Mouse (Mus musculus): ENCODE data around the gene Shank3.

Shank3 gene

DNA sequence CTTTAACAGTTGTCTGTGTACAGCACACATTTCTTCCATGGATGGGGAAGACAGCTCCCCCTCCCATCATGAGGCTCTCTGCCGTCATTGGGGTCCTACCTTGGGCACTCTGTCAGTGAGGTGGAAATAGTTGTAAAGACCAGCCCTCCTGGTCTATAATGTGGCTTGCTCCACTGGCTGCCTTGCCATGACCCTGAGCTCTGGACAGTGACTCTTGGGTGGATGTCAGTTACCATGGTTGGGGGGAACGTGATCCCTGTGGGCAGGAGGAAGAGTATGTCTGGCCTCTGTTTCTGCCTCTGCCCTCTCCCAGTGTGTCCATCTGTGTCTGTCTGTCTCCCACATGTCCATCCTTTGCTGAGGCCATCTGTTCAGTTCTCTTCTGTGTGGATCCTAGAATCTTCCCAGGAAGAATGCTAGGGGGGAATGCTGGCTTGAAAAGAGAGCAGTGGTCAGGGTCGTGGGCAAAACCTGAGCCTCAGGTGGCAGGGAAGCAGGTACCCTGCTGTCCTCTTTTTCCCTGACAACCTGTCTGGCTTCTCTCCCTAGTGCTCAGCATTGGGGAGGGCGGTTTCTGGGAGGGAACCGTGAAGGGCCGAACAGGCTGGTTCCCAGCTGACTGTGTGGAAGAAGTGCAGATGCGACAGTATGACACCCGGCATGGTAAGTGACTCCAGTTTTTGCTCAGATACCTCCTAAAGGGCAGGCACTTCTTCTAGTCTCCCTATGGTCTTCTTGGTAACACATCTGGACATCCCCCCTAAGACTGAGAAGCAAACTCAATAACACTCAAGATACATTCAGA lies 25.4 kb downstream of the Shank3 start:
- no peak for DNase-seq (ENCODE audit: low spot score)

DNA sequence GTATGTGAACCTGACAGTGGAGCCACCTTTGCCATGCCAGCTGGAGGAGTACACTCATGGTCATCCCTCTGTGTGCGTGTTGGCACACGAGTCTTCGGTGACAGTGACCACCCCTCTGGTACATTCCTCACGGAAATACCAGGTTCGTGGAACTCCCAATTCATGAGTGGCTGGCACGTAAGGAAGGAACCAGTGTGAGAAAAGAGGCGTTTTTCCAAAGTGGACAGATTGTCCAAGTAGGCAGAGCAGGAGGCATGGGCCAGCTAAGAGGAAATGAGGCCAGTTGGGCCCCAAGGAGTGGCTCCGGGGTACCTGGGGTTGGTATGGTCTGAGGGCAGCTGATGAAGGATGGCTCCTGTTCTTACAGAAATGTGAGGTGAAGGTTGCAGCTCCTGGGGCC lies 26.0 kb downstream of the Shank3 start:
- DNase-seq (ENCODE audit: low spot score), result no peak

DNA sequence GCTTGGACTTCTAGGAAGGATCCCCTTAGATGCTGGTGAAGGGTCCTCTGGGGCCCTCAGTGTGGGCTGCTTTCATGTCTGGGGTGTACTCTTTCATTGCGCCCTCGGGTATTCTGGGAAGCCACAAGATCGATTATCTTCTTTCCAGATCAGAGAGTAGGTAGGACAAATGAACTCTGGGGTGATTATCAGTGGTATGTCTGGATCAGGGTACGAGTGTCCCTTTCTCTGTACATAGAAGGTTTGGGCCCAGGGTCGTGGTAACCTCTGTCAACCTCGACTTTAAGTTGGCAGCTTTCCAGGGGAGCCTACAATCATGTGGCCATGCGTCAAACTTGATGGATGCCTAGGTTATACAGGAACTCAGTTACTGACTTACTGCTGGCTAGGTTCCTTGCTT lies 26.5 kb downstream of the Shank3 start:
- no peak for DNase-seq (ENCODE audit: low spot score)

DNA sequence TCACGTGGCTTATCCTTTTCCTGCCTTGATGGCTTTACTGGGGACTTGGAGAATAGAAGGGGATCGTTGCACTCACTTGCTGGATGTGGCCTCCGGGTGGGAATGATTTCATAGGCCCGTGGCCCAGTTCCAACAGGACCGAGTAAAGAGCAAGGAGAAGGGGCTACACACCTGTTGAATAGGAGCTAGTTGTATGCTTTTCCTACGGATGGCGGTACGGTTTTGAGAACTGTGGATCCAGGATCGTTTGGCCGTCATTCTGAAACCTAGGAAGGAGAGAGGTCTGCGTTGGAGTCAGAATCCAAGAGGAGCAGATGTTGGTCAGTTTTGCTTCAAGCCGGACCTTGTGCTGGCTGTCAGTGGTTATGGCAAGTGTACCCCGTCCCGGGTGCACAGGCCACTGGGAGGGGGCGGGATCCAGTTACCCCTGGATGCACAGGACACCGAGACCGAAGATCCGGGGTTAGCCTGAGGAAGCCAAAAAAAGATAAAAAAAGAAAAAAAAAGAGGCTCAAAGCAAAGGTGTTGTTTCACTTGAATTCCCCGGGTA lies 27.4 kb downstream of the Shank3 start:
- DNase-seq (ENCODE audit: low spot score), result no peak

DNA sequence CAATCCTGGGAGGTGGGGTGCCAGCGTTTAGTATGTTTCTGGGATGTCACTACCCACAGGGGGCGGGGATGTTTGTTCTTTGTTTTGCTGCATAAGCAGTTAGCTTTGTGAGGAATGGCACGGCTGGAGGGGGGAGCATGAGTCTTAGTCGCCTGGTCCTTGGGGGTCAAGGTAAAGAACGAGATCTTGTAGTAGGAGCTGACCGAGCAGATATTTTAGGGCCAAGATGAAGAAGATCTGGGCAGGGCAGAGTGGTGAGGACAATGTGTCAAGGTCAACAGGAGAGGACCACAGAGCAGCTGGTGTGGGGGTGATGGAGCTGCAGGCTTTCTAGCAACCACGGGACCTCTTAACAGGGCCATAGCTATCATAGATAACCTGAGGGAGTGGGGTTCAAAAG lies 28.0 kb downstream of the Shank3 start:
- DNase-seq (ENCODE audit: low spot score), result no peak

DNA sequence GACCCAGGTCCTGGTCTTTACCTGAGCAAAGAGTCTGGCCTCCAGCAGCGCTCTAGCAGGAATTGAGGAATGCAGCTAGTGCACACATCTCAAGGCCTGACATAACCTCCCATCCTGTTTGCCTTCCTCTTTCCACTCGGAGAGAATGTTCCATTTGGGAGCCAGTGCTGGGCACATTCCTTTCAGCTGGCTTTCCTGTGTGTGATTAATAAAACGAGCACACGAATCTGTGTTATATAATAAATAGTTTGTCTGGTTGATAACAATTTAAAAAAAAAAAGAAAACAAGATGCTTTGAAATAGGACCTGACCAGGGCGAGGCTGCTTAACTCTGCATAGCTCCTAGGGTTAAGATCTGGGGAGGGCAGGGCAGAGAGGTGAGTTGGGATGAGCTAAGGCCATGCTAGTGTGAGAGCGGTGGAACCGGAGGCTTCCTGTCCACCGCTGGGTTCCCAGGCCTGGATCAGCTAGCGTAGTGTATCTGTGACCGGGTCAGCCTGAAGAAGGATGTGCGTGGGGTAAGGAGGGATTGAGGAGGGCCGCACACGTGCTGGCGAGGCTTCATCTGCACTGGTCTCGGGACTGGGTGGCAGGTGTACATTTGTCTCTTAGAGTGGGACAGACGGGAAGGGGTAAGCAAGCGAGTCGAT lies 28.9 kb downstream of the Shank3 start:
- DNase-seq (ENCODE audit: low spot score), result no peak

DNA sequence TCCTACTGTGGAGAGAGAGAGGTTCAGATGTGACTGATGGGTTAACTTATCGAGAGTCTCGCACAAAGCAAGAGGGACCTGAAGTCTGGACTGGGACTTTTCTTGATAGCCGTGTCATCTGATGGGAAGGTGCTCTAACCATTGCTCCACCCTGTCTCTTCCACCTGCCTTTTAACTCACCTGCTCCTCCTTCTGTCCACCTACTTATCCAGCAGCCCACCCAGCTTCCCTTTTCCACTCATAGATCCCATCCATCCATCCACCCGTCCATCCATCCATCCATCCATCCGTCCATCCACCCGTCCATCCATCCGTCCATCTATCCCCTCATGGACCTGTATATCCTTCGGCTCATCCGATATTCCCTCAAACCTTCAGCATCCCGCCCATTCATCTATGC lies 29.5 kb downstream of the Shank3 start:
- no peak for DNase-seq (ENCODE audit: low spot score)

DNA sequence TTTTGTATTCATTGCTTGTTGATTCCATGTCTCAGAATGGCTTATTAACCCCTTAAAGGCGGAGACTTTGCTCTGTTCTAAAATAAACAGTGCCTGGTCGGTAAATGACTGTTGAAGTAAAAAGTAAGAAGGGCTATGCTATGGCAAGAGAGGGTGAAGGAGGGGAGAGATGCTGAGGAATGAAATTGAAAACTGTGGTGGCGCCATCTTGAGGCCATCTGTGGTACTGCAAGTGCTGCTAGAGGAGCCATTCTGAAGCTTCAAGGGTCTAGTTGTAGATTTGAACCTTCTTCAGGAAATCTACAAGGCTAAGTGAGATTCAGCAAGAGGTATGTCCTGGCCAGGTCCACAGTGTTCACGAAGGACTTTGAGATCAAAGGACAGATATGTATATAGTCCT lies 30.9 kb downstream of the Shank3 start:
- peak; percentile 9 for DNase-seq (ENCODE audit: low spot score)

DNA sequence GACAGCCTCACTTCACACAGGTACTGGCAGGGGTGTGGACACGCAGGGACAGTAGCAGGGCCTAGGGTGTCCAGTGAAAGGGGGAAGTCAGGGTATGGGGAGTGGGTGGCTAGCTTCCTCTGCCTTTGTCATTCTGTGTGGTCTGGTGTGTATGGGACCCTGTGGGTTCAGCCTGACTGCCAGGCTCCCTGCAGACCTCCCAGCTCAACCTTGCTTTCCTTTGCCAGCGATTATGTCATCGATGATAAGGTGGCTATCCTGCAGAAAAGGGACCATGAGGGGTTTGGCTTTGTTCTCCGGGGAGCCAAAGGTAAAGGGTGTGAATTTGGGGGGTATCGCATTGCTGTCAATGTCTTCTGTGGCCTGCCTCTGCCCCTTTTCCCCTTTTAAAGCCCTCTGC lies 32.0 kb downstream of the Shank3 start:
- DNase-seq (ENCODE audit: low spot score), result no peak

DNA sequence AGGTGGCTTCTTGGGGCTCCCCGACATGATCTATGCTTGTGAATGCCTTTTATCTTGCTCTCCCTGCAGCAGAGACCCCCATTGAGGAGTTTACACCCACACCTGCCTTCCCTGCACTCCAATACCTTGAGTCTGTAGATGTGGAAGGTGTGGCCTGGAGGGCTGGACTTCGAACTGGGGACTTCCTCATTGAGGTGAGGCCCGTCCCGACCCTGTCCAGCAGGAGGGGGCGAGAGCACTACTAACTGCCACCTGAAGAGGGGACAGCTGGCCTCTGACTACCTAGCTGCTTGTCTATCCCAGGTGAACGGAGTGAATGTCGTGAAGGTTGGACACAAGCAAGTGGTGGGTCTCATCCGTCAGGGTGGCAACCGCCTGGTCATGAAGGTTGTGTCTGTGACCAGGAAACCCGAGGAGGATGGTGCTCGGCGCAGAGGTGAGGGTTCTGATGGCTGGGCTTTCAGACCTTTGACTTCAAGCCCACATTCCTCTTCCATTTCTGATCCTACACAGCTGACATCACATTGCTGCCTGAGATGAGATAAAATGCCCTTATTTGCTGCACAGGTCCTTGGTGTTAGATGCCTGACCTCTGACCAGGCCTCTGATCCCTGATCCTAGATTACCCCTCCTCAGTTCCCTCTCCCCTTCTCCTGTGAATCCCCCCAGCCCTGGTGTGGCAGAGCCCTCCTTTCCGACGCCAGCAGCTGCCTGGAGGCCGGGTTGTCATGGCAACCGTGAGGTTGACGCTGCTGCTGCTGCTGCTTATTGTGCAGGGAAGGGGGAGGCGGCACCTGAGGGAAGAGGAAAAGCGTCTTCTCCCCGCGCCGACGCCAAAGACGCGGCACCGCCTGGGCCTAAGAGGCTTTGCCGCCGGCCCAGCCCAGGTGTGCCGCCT lies 32.9 kb downstream of the Shank3 start:
- no peak for DNase-seq (ENCODE audit: low spot score)

DNA sequence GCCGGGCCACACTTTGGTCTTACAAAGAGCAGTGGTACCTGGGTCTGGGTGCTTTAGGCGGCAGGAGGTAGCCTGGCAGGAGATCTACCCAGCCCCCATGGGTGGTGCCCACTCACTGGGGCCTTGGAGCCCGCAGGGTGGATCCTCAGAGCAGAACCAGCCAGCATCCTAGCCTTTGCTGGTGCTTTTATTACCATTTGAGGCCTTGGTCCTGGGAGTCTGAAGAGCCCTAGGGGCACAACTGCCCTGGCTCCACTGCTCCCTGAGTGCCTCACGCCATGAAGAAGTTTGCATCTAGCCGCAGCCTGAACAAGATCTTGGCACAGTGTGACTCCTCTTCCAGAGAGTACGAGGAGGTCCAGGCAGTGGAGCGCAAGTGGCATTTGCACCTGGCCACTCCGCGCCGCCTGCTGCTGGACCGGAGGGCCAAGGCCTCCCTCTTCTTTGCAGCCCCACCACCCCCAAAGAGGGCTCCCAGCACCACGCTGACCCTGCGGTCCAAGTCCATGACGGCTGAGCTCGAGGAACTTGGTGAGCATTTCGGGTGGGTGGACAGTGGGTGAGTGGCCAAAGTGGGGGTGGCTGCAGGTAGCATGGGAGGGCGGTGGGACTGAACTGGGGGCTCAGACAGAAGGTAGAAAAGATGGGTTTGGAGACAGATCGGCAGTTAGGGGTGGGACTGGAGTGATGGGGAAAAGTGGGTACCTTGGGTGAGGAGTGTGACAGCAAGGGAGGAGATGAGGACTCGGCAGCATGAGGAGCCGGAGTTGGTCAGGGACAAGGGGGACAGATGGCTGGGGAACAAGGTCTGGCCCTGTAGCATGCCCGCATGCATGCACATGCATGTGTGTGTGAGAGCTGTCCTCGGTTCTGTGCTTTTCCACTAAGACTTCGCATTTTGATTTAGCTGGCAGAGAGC lies 33.8 kb downstream of the Shank3 start:
- no peak for DNase-seq (ENCODE audit: low spot score)

DNA sequence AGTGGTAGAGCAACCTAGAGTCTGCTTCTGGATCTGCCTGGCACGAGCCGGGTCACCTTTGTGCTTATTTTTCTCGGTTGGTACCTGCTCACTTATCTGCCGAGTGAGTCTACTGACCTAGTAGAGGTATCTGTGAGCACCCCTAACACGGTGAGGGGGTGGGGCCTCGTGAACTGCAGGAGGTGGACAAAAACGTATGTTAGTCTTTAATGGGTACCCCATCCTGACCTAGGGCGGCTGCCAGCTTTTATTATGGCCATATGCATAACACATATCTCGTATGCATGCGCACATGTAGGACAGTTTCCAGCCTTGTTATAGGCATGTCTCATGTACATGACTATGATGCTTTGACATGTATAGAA lies 34.4 kb downstream of the Shank3 start:
- no peak for DNase-seq (ENCODE audit: low spot score)

DNA sequence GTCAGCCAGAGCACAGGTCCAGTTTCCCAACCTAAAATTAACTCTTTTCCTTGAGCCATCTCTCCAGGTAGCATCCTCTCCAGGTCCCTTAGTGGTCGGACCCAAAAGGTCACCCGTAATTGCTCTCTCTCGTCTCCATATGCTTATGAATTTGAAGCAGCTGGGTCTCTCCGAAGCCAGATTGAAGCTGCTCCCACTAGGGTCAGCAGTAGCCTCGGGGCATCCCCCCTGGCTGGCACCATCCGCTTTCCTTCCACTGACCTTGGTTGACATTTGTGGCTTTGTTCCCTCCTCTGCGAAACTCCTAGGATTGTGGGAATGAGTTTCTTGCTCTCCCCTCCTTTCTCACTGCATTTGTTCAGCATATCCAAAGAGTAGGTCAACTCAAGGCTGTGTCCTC lies 44.7 kb downstream of the Shank3 start:
- DNase-seq (ENCODE audit: low spot score), result no peak

DNA sequence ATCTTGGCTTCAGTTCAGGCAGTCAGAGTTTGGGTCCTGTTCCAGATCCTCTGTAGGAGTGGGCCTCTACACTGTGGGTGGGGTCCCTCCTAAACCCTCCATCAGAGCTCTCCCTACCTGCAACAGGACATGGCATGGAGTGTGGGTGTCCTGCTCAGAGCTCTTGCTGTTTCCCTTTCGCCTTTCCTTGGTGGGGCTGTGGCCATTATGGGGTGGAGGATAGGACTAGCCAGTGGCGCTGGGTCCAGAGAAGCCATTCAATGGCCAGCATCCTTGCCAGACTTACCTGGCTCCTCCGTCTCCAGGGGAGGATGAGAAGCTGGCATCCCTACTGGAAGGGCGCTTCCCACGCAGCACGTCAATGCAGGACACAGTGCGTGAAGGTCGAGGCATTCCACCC lies 47.9 kb downstream of the Shank3 start:
- no peak for DNase-seq (ENCODE audit: low spot score)

DNA sequence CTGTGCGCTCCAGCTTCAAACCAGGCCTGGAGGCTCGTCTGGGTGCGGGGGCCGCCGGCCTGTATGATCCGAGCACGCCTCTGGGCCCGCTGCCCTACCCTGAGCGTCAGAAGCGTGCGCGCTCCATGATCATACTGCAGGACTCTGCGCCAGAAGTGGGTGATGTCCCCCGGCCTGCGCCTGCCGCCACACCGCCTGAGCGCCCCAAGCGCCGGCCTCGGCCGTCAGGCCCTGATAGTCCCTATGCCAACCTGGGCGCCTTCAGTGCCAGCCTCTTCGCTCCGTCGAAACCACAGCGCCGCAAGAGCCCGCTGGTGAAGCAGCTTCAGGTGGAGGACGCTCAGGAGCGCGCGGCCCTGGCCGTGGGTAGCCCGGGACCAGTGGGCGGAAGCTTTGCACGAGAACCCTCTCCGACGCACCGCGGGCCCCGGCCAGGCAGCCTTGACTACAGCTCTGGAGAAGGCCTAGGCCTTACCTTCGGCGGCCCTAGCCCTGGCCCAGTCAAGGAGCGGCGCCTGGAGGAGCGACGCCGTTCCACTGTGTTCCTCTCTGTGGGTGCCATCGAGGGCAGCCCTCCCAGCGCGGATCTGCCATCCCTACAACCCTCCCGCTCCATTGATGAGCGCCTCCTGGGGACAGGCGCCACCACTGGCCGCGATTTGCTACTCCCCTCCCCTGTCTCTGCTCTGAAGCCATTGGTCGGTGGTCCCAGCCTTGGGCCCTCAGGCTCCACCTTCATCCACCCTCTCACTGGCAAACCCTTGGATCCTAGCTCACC lies 48.6 kb downstream of the Shank3 start:
- no peak for DNase-seq (ENCODE audit: low spot score)

DNA sequence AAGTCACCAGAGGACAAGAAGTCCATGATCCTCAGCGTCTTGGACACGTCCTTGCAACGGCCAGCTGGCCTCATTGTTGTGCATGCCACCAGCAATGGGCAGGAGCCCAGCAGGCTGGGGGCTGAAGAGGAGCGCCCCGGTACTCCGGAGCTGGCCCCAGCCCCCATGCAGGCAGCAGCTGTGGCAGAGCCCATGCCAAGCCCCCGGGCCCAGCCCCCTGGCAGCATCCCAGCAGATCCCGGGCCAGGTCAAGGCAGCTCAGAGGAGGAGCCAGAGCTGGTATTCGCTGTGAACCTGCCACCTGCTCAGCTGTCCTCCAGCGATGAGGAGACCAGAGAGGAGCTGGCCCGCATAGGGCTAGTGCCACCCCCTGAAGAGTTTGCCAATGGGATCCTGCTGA lies 49.4 kb downstream of the Shank3 start:
- no peak for DNase-seq (ENCODE audit: low spot score)

DNA sequence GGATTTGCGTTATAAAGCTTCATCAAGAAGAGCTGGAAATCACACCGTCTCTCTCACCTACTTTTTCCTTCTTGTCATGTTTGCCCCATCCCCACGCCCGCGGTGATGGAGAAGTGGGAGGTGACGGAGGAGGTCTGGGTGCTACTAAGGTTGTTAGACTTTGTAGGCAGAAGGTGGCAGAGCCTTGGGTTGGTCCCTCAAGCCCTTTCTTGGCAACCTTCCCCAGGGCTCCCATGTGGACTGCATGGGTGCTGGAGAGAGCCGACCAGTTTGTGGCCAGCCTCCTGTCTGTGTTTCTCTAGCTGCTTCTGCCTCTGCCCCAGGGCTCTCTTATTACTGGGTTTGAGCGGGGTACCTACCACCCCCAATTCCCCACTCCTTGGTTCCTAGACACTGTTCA lies 51.1 kb downstream of the Shank3 start:
- no peak for DNase-seq (ENCODE audit: low spot score)

DNA sequence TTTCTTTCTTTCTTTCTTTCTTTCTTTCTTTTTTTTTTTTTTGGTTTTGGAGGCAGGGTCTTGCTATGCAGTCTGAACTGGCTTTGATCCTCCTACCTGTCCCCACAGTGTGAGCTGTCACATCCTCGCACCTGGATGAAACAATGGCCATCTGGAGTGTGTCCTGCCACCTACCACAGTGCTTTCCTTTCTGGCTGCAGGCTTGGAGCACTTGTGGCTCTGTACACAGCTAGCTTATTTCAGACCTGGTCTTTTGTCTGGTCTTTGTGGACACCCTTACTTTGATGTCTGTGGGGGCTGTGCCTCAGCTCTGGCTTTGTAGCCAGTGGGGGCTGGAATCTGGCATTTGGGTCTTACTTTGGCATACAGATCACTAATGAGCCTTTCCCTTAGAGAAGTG lies 52.3 kb downstream of the Shank3 start:
- DNase-seq (ENCODE audit: low spot score), result no peak

DNA sequence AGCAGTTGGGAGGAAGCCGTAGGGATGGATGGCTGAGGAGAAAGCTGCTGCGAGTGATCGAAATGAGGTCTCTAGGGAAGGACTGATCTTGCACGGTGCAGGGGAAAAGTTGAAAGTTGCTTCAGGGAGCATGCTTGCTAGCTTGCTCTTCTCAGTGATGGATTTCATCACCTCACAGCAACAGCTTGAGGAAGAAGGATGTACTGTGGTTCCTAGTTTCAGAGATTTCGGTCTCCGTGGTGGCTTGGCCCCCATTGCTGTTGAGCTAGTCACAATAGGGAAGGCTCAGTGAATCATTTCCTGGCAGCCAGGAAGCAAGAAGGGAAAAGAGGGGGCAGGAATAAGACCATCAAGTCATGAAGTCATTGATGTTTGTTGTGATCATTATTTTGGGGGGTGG lies 56.2 kb downstream of the Shank3 start:
- no peak for DNase-seq (ENCODE audit: low spot score)

DNA sequence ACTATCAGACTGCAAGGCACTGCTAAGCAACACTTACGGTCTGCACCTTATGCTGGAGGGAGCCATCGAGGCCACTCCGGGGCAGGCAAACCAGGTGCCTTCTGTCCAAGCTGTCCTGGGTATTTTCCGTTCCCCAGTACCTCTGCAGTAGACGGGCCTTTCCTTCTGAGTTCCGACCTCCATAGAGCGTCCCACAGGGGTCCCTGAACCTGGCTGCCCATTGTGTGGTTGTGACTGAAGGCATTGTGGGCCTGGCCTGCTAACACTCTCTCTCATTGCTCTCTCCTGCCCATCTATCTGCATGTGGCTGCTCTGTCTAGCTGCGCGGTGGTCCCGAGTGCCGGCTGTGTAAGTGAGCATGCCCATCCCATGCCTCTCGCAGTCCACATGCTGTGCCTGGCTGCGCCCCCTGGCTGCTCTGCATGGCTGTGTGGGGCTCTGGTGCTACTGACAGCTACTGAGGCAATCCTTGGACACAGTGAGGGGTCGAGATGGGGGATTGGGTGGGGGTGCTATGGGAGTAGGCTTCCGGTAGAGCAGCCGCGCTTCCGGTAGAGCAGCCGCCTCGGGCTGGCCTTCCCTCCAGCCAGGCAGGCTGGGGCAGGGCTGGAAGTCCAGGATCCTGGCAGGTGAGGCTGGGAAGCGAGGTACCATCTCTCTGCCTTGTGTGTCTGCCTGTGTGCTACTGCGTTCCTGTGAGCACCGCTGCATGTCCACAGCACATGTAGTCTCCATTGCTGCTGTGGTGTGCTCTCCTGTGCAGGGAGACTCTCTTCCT lies 57.2 kb downstream of the Shank3 start:
- DNase-seq (ENCODE audit: low spot score), result no peak

Data from spleen, adult 12 weeks (tissue).